Mouse (Mus musculus) layer of hippocampus, adult 2 months (tissue): ENCODE measurements around the gene Trhde. TPM values are rescaled to one million over a fixed set of nuclear protein-coding genes. Genes with fewer than 3 reads are reported as not detected.

Experiments used
- DNase-seq, 2 experiments: peaks; one replicate each; pipeline ENCODE4 v3.0.0; 2022; ENCODE audit warnings: low spot score in 2 of 2
- H3K27ac ChIP-seq: fragments of 200-600 bp; 2 replicates; pipeline ENCODE4 v1.8.1; 2022
- H3K4me3 ChIP-seq: fragments of 200-600 bp; 2 replicates; pipeline ENCODE4 v1.8.1; 2022; ENCODE audit warnings: mild to moderate bottlenecking
- CTCF ChIP-seq: fragments of 200-600 bp; conservative IDR thresholded peaks from 2 replicates; pipeline ENCODE4 v1.8.1; 2022; ENCODE audit warnings: antibody characterized with exemption, mild to moderate bottlenecking, moderate library complexity
- long read RNA-seq, 2 experiments: library from polyadenylated mRNA; stranded (forward); transcript quantifications; one replicate each; pipeline ENCODE4 v2.0.0; 2021; ENCODE audit warnings: borderline mapping rate in 2 of 2
- total RNA-seq, 2 experiments: library from RNA; stranded (reverse); gene quantifications; 2 replicates each; pipeline ENCODE4 v1.2.3; 2021

Gene Trhde
- 10 to 100 TPM; 32.2 to 33.6 TPM for total RNA-seq
- long read RNA-seq, experiment 1, full-length matches to known transcripts: 17 of 24 reads
- long read RNA-seq, experiment 1, partial matches to known transcripts: 1 of 24 reads
- long read RNA-seq, experiment 1, other reads (novel, unspliced or antisense): 6 of 24 reads
- long read RNA-seq, experiment 2, full-length matches to known transcripts: 17 of 20 reads
- long read RNA-seq, experiment 2, partial matches to known transcripts: 3 of 20 reads
- long read RNA-seq, experiment 2, other reads (novel, unspliced or antisense): 0 of 20 reads

DNA sequence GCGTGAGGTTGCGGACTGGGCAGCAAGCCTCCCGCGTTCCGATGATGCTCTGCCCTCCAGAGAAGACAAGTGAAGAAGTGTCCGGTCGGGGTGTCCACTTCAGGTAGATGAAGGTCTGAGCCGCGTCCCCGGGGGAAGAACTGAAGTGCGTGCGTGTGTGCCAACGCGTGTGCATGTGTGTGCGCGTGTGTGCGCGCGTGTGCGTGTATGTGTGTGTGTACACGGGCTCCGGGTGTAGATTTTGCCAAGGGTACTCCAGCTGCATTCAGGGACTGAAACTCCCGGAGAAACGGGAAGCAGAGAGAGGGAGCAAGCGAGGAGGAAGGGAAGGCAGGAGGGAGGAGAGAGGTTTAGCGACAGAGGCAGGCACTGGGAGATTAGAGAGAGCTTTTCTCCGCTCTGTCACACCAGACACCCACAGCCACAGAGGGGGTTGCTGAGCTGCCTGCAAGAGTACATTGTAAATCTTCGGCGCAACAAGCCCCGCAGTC, at the start of gene Trhde:
Gene Trhde (minus strand): TSS at position 147 of the 491 bp plus-strand sequence.
- peak in 1 of 2 experiments; percentile 56 for DNase-seq
- Histone ChIP-seq H3K4me3 (peak within 1 kb of the TSS; percentile 75), H3K27ac (peak within 1 kb of the TSS; percentile 84)
- peak; percentile 46 for TF ChIP-seq CTCF

DNA sequence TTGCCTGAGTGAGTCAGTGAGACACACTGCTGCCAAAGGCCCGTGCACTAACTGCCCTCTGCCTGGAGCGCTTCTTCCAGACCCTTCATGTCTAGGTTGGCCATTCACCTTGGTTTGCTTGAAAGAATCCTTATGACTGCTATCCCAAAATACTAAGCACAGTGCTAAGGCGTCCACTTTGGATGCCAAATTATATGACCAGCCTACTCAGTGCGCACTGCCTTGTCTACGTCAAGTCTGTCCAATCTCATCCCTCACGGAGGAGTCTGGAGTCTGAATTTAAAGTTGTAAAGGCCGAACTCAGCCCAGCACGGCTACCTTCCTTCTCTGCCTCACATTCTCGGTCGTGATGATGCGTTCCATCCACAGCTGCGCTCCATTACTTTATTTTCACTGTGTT, 39.9 kb upstream of the Trhde start:
- Histone ChIP-seq H3K4me3 (no peak overlapping the region), H3K27ac (no peak overlapping the region)
- TF ChIP-seq CTCF: no peak
- no peak for DNase-seq

DNA sequence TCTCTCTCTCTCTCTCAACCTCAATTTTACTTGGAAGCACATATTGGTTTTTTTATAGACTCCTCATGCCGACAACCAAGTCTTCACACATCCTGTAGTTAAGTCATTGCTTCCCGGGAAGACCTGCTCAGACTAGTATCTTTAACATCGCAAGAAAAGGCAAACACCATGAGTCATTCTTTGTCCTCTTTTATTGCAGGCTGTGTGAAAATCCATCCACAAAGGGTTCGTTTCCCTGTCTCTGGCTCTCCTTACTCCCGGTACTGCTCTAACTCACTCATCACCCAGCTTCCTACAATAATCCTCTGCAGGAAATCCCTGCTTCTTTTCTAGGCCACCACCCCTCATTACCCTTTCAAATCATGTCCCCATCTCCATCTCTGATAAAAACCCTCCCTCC, 39.3 kb upstream of the Trhde start:
- no peak for DNase-seq
- no peak for TF ChIP-seq CTCF
- Histone ChIP-seq H3K27ac (no peak overlapping the region), H3K4me3 (no peak overlapping the region)

DNA sequence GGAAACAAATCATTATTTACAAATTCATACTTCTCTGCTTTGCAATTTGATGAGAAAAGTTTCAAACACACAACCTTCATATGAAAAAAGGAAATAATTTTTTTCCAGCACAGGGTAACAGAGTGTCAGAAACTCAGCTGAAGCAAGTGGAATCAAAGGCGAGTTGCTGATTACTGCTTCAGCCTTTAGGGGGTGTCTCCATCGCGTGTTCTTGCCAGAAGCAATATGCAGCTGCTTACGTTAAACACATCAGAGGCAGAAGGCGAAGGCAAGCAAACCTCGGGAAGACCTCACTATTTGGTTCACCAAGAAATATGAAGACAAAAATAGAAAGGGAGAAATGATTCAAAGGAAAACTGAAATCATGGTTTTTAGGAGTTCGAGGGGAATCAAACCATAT, 29.2 kb upstream of the Trhde start:
- no peak overlapping the region for H3K27ac ChIP-seq
- TF ChIP-seq CTCF: peak; percentile 47
- no peak overlapping the region for H3K4me3 ChIP-seq
- no peak for DNase-seq

DNA sequence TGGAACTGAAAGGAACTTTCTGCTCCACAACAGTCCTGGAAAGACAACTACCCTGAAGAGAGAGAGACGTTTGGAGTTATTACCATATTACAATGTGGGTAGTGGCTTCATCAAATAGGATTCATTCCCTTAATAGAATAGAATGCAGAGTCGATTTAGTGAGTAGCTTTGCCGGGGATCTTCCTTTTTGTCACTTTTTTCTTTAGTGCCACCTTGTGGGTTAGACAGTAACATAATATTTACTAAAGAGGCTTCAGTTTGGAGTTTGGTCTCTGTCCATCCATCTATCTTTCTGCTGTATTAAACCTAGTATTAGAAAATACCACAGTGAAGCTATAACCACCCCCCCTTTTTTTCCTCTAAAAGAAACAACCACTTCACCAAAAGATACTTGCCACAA, 6.7 kb upstream of the Trhde start:
- no peak for DNase-seq
- TF ChIP-seq CTCF: peak; percentile 62
- H3K4me3 ChIP-seq: no peak overlapping the region
- no peak overlapping the region for H3K27ac ChIP-seq

DNA sequence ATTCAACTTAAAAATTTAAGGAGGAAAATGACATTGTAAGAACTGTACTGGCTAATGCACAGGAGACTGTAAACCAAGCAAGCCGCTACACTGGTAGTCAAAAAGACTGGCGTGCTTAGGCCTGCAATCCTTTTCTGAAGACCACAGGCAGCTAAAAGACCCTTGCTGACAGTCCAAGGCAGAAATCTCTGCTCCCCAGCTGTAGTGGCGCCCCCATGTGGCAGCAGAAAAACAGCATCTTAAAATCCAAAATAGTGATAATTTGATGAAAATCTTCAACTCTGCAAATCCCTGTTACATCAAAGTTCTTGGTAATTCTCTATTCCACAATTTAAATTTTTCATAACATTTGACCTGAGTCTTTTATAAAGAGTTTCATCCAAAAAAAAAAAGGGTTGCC, 3.8 kb upstream of the Trhde start:
- DNase-seq: peak in 1 of 2 experiments; percentile 42
- TF ChIP-seq CTCF: peak; percentile 79
- Histone ChIP-seq H3K4me3 (no peak overlapping the region), H3K27ac (no peak overlapping the region)

DNA sequence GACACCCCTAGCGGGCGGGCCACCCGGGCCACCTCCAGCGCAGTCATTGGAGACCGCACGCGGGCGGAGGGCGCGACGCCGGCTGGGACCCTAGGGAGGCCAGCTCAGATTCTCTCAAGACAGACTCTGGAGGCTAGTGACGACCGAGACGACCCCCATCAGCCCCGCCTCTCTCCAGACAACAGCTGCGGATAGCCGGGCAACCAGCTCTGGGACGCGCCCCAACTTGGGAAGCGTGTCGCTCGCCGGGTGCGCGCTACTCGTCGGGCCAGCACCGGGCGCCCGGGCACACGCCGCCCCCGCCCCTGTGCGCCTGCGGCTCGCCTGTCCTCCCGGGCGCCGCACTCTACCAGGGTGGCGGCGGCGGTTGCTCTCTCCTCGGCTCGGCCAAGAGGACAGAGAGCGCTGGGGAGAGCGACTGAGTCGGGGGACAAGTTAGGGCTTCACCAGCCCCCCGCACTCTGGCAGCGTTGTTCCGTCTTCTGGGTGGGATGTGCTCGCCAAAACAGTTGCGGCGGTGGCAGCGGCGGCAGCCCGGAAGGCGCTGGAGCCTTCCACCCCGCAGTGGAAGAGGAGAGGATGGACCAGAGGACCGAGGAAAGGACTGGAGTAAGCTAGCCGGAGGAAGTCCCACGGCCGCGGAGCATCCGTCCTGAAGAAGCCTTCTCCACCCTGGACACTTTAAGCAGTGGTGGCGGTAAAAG, 498 bp downstream of the Trhde start:
- DNase-seq: peak in 1 of 2 experiments; percentile 16
- Histone ChIP-seq H3K4me3 (peak overlapping the region; percentile 75), H3K27ac (peak overlapping the region; percentile 84)
- no peak for TF ChIP-seq CTCF

DNA sequence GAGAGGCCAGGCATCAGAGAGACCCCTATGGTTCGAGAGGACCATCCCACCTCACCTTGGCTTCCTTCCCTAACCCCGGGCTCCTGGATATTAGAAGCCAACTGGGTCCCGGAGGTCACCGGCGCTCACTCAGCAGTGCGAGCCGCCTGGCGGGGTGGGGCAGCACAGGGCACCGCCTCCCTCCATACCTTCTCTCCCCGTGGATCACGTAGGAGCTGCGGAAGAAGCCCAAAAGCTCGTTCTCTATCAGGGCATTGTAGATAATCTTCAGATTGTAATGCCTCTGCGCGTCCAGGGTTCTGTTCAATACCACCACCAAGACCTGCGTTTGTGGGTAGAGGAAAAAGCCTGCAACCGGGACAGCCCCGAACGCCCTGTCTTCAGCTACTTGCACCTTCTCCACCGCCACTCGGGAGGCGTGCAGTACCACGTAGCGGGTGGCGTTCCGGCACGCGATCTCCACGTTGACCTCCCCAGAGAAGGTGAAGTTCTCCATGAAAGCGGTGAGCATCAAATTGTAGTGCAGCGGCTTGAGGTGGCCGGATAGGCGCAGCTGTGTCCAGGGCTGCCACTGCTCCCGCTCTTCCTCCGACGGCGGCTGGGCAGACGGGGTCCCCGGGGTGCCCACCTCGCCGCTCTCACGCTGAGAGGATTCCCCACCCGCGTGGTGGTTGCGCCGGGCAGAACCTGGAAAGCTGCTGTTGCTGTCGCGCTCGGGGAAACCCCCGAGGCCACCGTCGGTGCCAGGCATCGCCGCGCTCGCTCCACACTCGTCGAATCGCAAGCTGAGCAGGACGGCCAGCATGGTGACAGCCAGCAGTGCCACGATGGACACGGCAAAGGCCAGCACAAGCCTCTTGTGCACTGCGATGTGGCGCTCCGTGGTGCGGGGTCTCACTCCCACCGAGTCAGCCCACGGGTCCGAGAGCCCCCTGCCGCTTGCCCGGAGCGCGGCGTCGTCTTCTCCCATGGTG, 1.5 kb downstream of the Trhde start:
- H3K27ac ChIP-seq: peak overlapping the region; percentile 84; the same call in 1 of the 2 replicates
- DNase-seq: no peak

DNA sequence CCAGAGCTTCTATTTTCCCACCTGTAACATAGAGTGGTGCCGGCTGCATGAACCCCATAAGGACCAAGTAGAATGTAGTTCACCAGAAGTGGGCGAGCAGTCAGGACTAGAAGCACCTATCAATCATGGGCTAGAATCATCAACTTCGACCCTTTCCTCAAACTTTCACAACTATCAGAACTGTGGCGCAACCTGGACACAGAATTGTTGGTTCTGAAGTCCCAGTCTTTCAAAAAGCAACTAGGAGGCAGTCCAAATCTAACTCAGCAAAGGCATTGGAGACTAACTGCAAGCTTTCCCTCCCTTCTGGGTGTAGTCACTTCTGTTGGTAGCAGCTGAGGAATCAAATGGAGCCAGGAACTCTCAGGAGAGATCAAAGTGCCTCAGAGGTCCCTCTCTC, 2.6 kb downstream of the Trhde start:
- no peak overlapping the region for H3K27ac ChIP-seq
- DNase-seq: no peak
- peak overlapping the region; percentile 2; the same call in 1 of the 2 replicates for H3K4me3 ChIP-seq
- no peak for TF ChIP-seq CTCF

More for the DNA sequence above, 1.5 kb downstream of the Trhde start:
- TF ChIP-seq CTCF: no peak
- H3K4me3 ChIP-seq: peak overlapping the region; percentile 75

DNA sequence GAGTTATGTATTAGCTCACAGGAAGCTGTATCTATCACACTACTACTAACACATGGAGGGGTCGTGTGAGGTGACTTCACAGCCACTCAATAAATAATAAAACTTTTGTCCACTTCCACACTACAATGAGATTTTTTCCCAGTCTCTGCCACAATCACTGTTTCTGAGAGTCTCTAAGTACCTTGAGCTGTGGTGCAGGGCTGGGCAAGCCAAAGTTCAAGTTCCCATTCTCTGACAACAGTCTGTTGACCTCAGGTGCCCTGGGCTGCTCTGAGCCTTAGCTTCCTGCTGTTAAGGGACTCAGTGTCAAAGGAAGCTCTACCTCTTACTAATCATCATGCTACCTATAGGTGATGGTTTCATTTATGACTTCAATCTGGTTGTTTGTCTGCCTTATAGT, 3.3 kb downstream of the Trhde start:
- no peak for DNase-seq
- no peak for TF ChIP-seq CTCF
- Histone ChIP-seq H3K27ac (no peak overlapping the region), H3K4me3 (no peak overlapping the region; the same call in 1 of the 2 replicates)

DNA sequence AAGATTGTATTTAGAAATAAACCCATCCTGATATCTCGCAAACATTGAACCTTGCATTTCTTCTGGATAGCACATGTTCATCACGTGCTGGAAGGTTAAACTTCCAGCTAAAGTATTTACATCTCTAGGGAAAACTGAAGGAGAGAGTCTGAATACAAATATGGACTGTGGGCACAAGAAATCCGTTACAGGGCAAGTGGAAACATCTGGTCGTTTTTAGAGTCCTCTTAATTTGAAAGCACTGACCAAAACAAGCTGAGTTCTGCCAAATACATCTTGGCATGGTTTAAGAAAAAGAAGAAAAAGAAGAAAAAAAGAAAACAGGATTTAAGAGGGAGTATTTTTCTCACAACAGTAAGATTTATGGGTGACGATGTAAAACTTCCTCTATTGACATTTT, 3.9 kb downstream of the Trhde start:
- no peak for TF ChIP-seq CTCF
- no peak for DNase-seq
- Histone ChIP-seq H3K4me3 (no peak overlapping the region; the same call in 1 of the 2 replicates), H3K27ac (no peak overlapping the region)

DNA sequence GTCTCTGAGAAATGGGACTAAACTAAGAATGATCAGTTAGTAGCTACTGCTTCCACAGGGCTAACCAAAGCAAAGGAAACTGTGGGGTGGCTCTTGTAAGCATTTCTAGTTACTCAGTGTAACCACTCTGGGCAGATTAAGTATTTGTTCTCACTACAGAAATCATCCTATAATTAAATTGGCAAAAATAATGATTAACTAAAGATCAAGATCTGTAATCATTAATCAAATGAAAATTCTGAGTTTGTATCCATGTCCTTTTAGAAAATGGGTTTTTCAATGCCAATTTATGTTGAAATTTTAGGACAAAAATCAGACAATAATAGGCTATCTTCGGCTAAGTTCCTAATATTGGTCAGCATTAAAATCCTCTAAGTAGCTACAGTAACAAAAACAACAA, 4.4 kb downstream of the Trhde start:
- Histone ChIP-seq H3K4me3 (no peak overlapping the region), H3K27ac (no peak overlapping the region)
- no peak for DNase-seq
- TF ChIP-seq CTCF: no peak
